Mouse (Mus musculus) cerebellum, adult 9-10 months (tissue): ENCODE data around the gene Zbtb18.
A peak's percentile ranks its signal among the peaks of the same experiment; 100 is the strongest.

Experiments used
- DNase-seq: peaks from one replicate; pipeline ENCODE4 v3.0.0; 2022

The Zbtb18 gene

GRCm38 (mm10) chr1:177442196-177442808, at the start of gene Zbtb18:
Zbtb18 (plus strand) TSS chr1:177442351.
- no peak for DNase-seq

GRCm38 (mm10) chr1:177397455-177397854, 44.7 kb upstream of the Zbtb18 start:
- DNase-seq = no peak

DNA sequence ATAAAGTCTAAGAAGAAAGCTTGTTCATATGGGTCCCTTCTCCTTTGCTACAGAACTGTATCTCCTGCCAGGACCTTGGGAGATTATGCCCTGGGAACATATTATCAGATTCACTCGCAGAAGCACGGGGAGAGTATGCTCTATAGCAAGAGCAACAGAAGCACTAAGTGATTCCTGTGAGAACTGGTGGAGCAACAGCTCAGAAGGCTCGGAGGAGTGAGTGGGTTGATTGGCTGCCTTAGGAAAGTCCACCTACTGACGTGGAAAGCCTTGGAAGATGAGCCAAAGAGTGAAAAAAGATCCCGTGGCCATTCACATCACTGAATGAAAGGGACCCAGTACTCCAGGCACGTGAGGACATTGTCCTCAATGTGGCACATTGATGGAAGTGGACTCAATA, 37.0 kb upstream of the Zbtb18 start:
- no peak for DNase-seq

DNA sequence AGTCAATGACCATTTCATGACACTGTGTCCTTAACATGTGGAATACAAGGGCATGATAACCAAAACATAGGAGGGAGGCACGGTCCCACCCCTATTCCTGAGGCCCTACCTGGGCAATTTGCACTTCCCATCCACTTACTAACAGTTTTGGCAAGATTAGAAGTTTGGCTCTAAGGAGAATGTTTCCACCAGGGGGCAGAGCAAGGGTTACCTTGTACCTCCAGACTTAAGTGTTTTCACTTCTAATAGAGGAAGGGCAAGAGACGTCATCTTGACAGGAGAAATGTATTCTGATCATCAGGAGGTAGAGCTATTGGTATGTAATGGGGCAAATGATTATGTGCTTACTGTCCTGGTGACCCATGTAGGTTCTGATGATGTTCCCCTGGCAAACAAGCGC, 33.5 kb upstream of the Zbtb18 start:
- peak; percentile 44 for DNase-seq

DNA sequence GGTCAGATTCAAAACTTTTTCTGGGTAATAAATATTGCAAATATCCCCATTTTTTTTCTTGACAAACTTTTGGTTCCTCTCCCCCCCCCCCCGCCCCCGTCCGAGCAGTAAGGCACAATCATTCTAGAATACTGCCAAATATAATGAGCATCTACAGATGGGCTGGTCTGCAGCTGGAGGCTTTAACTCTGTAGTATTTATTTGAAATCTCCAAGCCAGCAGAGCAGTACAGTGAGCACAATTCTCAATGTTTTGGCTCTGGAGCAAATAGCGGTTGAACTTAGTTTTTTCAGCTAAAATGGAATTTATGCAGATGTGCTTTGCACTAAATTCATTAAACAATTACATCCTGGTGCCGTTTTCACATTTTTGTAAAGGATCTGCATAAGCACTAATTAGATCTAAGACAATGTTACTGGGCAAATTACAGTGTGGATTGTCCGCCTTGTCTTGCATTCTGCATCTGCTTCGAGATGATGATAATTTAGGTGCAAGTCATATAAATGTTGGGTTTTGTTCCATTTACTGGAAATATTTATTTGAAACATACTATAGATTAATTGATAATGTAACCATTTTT, 31.3 kb upstream of the Zbtb18 start:
- no peak for DNase-seq

DNA sequence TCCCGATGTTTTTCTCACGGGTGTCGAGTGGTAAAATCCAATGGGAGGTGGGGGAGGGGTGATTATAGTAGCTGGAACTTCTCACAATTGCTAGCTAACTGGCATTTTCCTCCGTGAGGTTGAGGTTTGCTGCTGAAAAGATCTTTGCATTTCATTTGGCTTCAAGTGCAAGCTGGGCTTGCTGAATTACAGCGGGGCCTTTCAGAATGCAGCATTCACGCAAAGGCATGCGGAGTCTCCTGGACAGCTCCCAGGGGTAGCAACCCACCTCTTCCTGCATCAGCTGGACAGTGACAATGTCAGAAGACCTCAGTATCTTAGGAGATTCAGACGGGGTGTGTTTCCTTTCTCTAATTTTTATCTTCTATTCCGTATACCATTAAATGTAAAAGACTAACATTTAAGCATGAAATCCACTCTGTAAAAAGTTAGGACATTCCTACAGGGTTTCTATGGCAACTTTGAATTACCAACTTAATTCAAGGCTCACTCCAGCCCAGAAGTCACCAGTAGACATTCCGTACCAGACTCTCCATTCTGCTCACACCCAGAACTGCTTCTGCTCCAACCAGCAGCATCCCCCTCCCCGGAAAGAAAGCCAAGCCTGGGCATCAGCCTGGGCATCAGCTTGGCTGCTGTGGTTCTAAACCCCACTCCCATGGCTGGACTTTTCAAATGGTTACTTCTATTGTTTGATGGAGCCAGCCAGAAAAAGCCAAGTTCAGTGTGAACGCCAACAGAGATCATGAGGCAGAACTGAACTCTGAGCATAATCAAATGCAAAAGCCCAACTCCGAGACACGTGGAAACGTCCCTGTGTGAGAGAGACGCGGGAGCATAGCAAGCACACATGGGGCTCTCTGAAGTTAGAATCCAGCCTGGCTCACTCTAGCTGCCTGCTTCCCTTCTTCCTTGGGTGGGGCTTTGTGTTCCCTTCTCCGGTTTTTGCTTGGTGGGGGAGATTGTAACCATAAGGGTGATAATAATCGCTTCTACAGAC, 30.5 kb upstream of the Zbtb18 start:
- no peak for DNase-seq

DNA sequence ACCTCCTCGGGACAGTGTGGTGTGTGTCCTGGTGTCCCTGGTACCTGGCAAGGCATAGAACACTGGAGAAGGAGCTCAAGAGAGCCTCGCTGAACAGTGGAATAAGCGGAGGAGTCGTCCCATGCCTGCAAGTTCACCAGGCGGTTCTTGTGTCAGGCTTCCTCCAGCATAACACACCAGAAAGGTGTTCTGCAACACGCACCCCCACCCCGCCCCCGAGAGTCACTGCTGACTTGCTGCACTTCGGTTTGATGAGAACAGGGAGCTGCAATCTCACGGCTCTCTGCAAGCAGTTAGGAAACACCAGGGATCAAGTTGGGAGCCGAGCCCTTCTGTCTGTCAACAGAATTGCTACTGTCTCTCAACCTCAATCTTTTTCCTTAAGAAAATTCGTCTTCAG, 22.8 kb upstream of the Zbtb18 start:
- no peak for DNase-seq

DNA sequence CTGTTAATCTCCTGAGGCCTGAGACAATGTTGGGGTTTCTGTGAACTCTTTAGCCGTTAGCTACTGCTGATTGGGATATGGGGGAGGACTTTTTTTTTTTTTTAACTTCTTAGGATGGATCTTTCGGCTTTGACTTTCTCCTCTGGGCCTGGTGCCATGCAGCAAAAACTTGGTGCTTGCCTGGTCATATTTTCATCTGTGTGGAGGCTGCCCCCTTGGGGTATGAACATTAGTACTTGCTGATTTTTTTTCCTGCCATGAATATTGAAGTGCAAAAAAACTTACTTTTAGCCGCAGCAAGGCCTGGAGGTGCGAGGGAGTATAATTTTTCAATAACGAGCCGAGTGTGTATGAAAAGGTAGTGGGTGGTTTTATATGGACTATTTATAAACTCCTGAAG, 22.0 kb upstream of the Zbtb18 start:
- no peak for DNase-seq

GRCm38 (mm10) chr1:177427862-177428261, 14.3 kb upstream of the Zbtb18 start:
- DNase-seq = no peak

GRCm38 (mm10) chr1:177428338-177428737, 13.8 kb upstream of the Zbtb18 start:
- DNase-seq = no peak

DNA sequence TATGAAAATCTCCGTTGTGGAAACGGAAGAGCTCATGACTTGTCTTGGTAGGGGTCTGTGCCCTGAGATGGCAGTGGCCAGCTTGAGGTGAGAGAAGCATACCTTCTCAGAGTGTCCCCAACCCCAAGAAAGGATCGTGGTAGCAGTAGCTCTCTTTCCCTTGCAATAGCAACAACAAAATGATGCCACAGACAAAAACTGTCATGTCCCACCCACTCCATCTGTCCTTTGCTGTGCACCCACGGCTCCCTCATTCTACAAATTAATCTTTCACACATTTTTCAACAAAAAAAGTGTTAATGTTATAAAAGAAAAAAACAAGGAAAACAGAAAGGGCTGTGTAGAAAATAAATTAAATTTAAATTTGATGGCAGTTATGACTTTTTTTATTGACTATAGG, 13.1 kb upstream of the Zbtb18 start:
- DNase-seq = no peak

GRCm38 (mm10) chr1:177440411-177440810, 1.7 kb upstream of the Zbtb18 start:
- peak; percentile 32 for DNase-seq

DNA sequence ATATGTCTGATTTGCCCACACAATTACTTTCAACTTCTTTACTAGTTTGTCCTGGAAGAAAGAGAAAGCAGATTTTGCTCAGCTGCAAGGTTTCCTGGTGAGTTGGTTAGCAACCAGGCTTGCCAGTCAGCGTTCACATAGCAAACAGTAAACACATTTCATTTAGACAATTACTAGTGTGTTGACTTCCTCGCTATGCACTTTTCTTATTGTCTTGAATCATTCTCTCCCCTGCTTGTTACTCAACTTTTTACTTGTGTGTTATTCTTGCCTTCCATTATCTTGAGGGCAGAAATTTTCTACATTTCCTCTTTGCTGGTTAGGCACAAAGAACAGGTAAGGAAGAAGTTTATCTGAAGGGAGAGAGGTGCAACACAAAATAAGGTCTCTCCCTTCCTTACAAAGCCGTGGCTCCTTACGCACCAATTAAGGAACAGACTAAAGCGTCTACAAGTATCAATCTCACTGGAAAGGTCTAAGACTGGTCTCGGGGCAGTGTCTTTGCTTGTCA, 1.1 kb upstream of the Zbtb18 start:
- no peak for DNase-seq

- DNase-seq = peak; percentile 97
Measured at GRCm38 (mm10) chr1:177441492-177442195, 507 bp upstream of the Zbtb18 start.

GRCm38 (mm10) chr1:177442821-177443723, 921 bp downstream of the Zbtb18 start:
- peak; percentile 72 for DNase-seq

DNA sequence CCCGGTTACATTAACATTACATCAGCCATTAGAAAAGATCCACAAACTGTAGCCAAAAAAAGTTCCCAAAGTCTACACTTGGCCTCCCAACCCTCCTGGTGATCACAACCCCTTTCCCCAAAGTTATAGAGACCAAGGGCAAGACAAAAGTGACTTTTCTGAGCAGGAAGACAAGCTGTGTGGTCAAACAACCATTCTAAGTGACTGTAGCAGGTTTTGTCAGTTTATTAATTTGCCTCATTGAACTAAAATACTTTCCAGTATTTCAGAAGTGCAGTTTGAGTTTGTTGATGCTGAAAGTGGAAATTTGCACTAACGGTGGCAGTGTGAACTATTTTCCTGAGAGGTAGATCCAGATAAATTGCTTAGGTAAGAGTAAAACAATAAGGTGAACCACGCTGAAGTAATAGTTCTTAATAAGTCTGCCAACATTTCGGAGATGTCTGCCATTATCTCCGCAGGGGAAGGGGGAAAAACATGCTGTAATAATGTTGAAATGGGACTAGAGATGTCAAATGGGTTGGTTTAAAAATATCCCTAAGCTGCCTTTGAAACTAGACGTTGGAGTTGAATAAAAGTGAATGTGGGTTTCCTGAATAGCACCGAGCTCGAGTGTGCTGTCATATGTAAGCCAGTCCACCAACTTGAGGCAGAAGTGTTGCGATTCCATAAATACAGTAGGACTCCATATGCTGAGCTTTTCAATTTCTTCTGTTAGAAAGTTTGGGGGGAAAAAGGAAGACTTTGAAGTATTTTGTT, 1.8 kb downstream of the Zbtb18 start:
- DNase-seq = peak; percentile 61

GRCm38 (mm10) chr1:177444483-177444810, 2.3 kb downstream of the Zbtb18 start:
- DNase-seq = peak; percentile 90

DNA sequence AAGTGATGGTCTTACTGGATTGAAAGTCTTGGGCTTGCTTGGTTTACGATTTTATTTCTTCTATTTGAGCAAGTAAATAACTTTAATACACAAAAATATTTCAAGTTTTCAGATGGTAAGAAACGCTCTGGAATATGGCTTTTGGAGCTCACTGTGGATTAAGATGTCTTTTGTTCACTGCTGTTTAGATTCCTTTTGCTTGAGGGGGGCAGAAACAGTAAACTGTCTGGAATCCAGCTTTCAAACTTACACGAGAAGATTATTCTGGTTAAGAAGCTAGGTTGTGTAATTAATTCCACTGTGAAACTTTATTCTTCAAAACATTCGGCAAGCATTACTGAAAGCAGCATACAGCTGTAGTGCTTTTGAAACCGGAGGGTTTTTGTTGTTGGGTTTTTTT, 2.8 kb downstream of the Zbtb18 start:
- DNase-seq = no peak

GRCm38 (mm10) chr1:177445461-177446130, 3.4 kb downstream of the Zbtb18 start:
- peak; percentile 60 for DNase-seq

- peak; percentile 74 for DNase-seq
Measured at GRCm38 (mm10) chr1:177447086-177447485, 4.9 kb downstream of the Zbtb18 start.
